In the genomic region with DNA sequence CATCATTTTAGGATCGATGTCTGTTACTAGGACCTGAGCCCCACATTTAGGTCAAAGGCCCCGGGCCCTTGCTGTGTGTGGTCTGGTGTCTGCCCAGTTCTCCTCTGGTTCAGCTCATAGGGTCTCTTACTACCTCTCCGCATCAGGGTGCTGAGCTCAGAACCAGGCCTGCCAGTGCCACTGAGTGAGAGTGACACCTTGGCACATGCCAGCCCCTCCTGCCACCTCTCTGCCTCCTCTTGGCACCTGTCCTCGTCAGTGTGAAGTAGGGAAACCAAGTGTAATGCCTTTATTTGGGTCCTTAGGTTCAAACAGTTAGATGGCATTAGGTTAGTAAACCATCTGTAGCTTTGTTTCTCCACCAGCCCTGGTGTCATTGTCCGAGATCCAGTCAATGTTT, we compare ENCODE assay signal across 20 mouse cellular contexts.
"Had no signal": no experiment of that assay in that cellular context is flagged by ENCODE, and none has a peak within 500 bp of the region (broad histone marks: within the 10 kb centered on the region; RNA-seq: fewer than 3 reads in every experiment).

No protein-coding gene starts in this region.

- H3K27me3 ChIP-seq: lung, embryonic 15.5 days; midbrain, embryonic 13.5 days; neural tube, embryonic 13.5 days; neural tube, embryonic 15.5 days; stomach, embryonic 15.5 days had no signal

- H3K27ac ChIP-seq: lung, embryonic 15.5 days; macrophage; midbrain, embryonic 13.5 days; neural tube, embryonic 13.5 days; neural tube, embryonic 15.5 days; stomach, embryonic 15.5 days; stomach, postnatal 0 days had no signal

- H3K9me3 ChIP-seq: lung, embryonic 15.5 days; megakaryocyte, embryonic 14.5 days; midbrain, embryonic 13.5 days; neural tube, embryonic 13.5 days; neural tube, embryonic 15.5 days; stomach, embryonic 15.5 days had no signal

- ATAC-seq: liver, postnatal 0 days; lung, postnatal 0 days; midbrain, embryonic 13.5 days; midbrain, embryonic 16.5 days had no signal

- H3K4me2 ChIP-seq: lung, embryonic 15.5 days; midbrain, embryonic 11.5 days; midbrain, embryonic 13.5 days; neural tube, embryonic 13.5 days; neural tube, embryonic 15.5 days; stomach, embryonic 15.5 days had no signal

- DNase-seq: liver, postnatal 0 days; lung, adult 2 months; lung, postnatal 14 days; lung, postnatal 36 days; right cerebral cortex, postnatal 14 days; thymus, adult 2 months; thymus, postnatal 25 days; thymus, postnatal 4 days had no signal

- H3K4me3 ChIP-seq: lung, embryonic 15.5 days; megakaryocyte, embryonic 14.5 days; midbrain, embryonic 13.5 days; myocyte; neural tube, embryonic 13.5 days; neural tube, embryonic 15.5 days; stomach, embryonic 15.5 days had no signal

- H3K9ac ChIP-seq: liver, postnatal 0 days; lung, embryonic 15.5 days; midbrain, embryonic 13.5 days; neural tube, embryonic 13.5 days; neural tube, embryonic 15.5 days; stomach, embryonic 15.5 days had no signal
